Mouse (Mus musculus) megakaryocyte, adult 5-6 weeks (primary cell): ENCODE measurements around the gene Mtx2. TPM values are rescaled to one million over a fixed set of nuclear protein-coding genes. Genes with fewer than 3 reads are reported as not detected.
A peak's percentile ranks its signal among the peaks of the same experiment; 100 is the strongest.

Experiments
- ATAC-seq: 2 replicates; pipeline ENCODE4 v1.8.0; 2016; ENCODE audit warnings: mild to moderate bottlenecking, inconsistent platforms; ENCODE audit not compliant: poor library complexity, severe bottlenecking
- total RNA-seq, 2 experiments: library from RNA; stranded (forward) in 1 of 2; stranded (reverse) in 1 of 2; fragments of 153-499, 151-499 nt in 1 of 2; fragments of 221-1000, 200-1000 nt in 1 of 2; gene quantifications; 2 replicates each; pipeline versions ENCODE4 v1.2.3 to v1.2.4; 2015 to 2017

The Mtx2 gene
- 51.5 and 56.0 TPM in 2 replicates for total RNA-seq (2015)
- 13.4 and 15.6 TPM in 2 replicates for total RNA-seq (2017)

- ATAC-seq: peak; percentile 94
These were observed at the start of gene Mtx2 for GRCm38 (mm10) chr2:74825730-74826430. TSS of gene Mtx2 (plus strand) at chr2:74825803.

DNA sequence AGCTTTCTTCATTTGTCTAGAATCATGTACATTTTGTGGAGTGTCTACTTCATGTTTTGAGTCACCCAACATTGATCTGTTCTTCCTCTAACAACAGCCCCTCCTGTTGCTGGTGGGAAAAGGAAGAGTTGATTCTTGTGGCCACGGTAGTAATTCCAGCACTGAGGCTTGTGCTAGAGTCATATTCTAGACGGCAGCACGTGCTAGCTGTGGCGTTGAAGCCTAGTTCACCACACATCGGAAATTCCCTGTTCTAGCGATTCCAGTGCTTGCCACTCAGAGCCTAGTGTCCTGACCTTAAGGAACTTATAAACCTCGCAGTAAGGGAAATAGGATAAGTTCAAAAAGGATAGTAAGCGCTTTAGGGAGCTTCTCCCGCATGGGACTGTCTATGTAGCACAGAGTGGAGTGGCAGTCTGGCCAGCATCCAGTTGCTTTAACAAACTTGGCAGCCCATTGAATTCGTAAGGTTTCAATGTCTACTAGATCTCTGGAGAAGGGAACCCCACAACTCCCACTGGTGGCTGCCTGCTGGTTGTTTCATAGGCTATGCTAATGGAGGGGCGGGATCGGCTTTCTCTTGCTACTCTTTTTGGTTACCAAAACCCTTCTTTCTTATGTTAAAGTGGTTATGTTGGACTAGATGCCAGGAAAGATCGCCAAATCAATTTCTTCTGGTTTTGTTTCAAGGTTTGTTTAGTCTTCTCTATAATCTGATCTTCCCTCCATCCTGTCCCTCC lies 47.9 kb upstream of the Mtx2 start:
- ATAC-seq: no peak

- no peak for ATAC-seq
These were observed 44.2 kb upstream of the Mtx2 start for GRCm38 (mm10) chr2:74781386-74781785.

DNA sequence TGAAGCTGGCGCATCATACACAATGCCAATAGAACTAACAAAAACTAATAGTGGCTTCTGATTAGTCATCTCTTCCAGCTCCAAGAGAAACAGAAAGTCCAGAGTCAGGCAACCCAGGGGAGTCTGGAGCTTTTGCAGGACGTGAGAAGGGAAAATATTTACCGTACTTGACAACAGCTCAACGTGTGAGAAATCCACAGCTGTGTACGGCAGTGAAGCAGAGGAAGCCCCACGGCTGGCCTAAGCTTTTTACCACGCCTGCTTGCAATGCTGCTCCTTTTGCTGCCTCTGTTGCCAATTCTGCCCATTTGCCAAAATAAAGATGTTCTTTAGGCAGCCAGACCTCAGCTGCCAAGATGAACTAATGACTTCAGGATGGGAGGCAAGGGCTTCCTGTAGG lies 30.1 kb upstream of the Mtx2 start:
- no peak for ATAC-seq

GRCm38 (mm10) chr2:74808431-74808830 lies 17.2 kb upstream of the Mtx2 start:
- no peak for ATAC-seq

DNA sequence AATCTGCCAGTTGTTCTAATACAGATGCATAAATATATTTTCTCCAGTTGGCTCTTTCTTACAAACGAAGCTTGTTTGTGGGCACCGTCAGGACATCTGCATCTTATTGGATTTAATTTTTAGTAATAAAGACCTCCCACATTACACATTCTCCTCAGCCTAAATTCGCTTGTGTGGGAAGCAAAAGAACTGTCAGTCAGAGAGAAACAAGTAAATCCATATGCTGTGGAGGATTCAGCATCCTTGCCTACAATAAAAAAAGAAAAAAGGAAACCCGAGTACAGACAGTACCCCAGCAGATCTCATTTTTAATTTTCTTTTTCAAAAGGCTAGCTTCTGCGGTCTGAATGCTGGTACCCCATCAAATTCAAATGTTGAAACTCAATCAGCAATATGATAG lies 2.9 kb upstream of the Mtx2 start:
- no peak for ATAC-seq

GRCm38 (mm10) chr2:74825371-74825729 lies 253 bp upstream of the Mtx2 start:
- ATAC-seq: peak; percentile 20; the same call in 1 of the 2 replicates

DNA sequence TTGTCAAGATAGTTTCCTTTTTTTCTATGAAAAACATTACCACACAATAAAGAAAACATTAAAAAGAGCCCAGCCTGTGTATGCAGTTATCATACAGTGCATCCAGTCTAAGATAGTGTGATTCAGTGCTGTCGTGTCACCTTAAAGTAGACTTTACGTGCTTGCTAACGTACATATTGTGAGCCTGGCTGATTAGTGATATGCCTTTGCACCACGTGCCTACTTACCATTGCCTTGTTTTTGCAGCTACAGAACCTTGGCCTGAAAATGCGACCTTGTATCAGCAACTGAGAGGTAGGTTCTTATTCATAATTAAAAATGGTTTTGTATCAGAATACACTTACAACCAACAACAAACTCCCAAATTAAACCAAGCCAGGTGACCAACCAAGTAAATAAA lies 21.4 kb downstream of the Mtx2 start:
- no peak for ATAC-seq

DNA sequence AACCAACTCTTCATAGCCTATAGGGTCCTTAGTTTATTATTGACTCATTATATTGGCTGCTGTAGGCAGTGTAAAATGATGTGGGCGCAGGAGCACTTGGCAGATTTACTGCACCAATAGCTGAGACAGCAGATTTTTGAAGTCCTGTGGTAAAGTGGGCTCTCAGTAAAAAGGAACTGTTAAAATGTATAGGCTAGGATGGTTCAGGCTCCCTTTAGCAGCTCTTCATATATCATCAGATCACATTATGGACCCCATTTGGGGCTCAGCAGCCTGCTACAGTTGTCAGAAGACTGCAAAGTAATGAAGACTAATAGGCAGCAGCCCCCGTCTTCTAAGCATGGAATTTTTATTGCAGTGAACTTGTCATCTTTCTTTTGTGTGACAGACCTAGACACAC lies 21.9 kb downstream of the Mtx2 start:
- no peak for ATAC-seq

DNA sequence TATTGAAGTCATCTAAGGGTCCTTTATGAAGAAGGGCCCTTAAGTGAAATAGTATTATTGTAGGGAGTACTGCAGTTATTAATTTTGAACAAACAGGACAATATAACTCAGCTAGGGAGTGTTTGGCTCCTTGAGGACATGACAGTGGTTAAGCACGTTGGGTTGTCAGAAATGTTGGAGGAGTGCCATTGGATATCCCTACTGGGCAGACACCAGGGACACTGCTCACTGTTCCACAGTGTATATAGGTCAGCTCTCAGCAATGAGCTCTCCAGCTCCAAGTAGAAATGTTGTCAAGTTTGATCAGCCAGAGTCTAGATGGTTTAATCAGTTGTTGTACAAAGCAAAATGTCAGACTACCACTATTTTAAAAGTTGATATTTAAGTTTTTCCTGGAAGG lies 24.4 kb downstream of the Mtx2 start:
- no peak for ATAC-seq

DNA sequence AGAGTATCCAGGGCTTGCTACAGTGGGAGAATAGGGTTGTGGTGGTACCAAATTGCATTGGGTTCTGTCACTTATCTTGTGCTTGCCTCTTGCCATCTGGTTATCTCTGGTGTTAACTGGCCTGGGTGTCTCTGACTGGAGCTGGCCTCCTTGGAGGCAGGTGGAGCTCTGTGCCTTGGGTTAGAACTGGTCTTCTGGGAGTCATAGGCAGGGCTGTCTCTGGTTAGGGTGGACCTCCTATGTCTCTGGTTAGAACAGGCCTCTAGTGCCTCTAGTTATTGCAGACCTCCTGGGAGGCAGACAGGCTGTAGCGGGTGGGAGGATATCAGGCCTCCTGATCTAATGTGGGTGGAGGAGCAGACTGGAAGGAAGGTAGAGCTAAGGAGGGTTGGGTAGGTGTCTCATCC lies 36.5 kb downstream of the Mtx2 start:
- ATAC-seq: no peak

- no peak for ATAC-seq
These were observed 39.8 kb downstream of the Mtx2 start for GRCm38 (mm10) chr2:74865414-74865813.

DNA sequence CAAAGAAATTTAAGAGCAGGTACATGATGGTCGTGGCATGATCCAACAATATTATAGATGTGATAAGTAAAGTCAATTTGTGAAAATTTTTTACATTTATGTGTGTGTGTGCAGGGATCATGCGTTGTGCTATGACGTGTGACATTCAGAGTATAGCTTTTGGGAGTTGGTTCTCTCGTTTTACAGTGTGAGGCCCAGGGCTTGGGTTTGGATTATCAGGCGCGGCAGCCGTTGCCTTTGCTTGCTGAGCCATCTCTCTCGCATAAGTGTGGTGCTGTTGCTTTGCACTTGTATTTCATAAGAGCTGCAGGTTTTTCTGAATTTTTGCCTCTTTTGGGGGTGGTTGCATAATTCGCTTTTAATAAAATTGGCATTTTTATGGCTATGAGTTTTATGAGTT lies 48.4 kb downstream of the Mtx2 start:
- ATAC-seq: no peak

GRCm38 (mm10) chr2:74884357-74884756 lies 58.8 kb downstream of the Mtx2 start:
- ATAC-seq: no peak

DNA sequence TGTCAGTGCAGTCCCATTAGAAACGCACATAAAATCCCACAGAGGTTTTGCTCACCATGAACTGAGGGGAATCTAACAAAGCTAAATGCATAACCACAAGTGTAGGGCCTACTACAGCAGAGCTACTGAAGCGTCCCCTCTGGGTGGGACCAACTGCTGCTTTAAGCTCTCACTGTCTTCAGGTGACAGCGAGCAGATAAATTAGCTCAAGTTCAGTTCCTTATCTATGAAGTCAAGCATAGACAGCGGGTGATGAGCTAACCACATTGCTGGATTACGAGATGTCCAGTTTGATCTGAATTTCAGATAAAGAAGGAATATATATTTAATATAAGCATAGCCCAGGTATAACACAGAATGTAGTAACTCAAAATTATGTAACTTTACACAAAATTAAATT lies 66.3 kb downstream of the Mtx2 start:
- ATAC-seq: no peak

GRCm38 (mm10) chr2:74892881-74893615 lies 67.4 kb downstream of the Mtx2 start:
- no peak for ATAC-seq

GRCm38 (mm10) chr2:74894061-74894460 lies 68.5 kb downstream of the Mtx2 start:
- no peak for ATAC-seq

- no peak for ATAC-seq
These were observed 74.4 kb downstream of the Mtx2 start for GRCm38 (mm10) chr2:74899973-74900372.

DNA sequence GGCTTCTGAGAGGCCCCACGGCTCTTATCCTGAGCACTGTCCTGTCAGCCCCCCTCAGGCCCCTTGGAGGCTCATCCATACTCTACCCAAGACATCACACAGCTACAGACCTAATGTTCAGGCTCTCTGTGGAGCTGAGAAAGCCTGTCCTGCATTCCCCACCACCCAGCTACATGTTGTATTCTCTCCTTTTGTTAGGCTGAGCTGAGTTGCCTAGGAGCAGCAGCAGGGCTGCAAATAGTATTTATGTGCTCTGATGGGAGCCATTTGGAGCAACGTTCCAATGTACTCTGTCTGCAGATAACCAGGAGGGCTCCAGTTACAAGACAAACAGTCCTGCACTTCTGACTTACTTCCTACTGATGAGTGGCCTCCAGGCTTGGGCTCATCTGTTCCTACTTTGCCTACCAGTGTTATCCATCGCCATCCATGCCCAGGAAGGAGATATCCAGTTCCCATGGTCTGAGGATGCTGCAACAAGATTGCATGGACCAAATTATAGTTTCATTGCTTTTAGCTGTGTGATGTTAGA lies 76.2 kb downstream of the Mtx2 start:
- ATAC-seq: no peak

GRCm38 (mm10) chr2:74907368-74908291 lies 82.0 kb downstream of the Mtx2 start:
- ATAC-seq: no peak
